Mouse (Mus musculus) gastrocnemius, postnatal 36 days (tissue): ENCODE measurements around the gene Cemip. TPM values are rescaled to one million over a fixed set of nuclear protein-coding genes. Genes with fewer than 3 reads are reported as not detected.

Source experiments
- DNase-seq, 2 experiments: peaks; one replicate each; pipeline ENCODE4 v3.0.0; 2022
- intact Hi-C: fragments of 180-260 bp; cut with DNase I; formaldehyde crosslinking; loops from one replicate; pipeline ENCODE4 v1.15.1; 2025
- total RNA-seq, 2 experiments: library from RNA; stranded (reverse); gene quantifications; 2 replicates each; pipeline ENCODE4 v1.2.3; 2021

Cemip gene
- total RNA-seq, 2 experiments from 2014 or later = 0.05 TPM; not detected in 1

GRCm38 (mm10) chr7:84100672-84101071 is 14.4 kb upstream of the Cemip start:
- no peak for DNase-seq
- intact Hi-C loops = no loop called here

GRCm38 (mm10) chr7:84098098-84098497 is 11.8 kb upstream of the Cemip start:
- intact Hi-C loops = no loop called here
- no peak for DNase-seq

- intact Hi-C loops = no loop called here
- no peak for DNase-seq
Observed at GRCm38 (mm10) chr7:84096501-84096900, 10.2 kb upstream of the Cemip start.

GRCm38 (mm10) chr7:84090793-84091192 is 4.5 kb upstream of the Cemip start:
- intact Hi-C loops = no loop called here
- no peak for DNase-seq

GRCm38 (mm10) chr7:84089777-84090176 is 3.5 kb upstream of the Cemip start:
- DNase-seq = no peak
- intact Hi-C loops = no loop called here

GRCm38 (mm10) chr7:84088971-84089370 is 2.7 kb upstream of the Cemip start:
- DNase-seq = peak; percentile 52 to 53
- intact Hi-C loops = no loop called here

- intact Hi-C loops = no loop called here
- DNase-seq = no peak
Observed at GRCm38 (mm10) chr7:84088191-84088590, 1.9 kb upstream of the Cemip start.

GRCm38 (mm10) chr7:84085049-84085945 is 1.0 kb downstream of the Cemip start:
- intact Hi-C loops = no loop called here
- peak in 1 of 2 experiments; percentile 33 for DNase-seq

- DNase-seq = no peak
- intact Hi-C loops = no loop called here
Observed at GRCm38 (mm10) chr7:84077257-84078013, 8.9 kb downstream of the Cemip start.

- intact Hi-C loops = no loop called here
- no peak for DNase-seq
Observed at GRCm38 (mm10) chr7:84074266-84074665, 12.0 kb downstream of the Cemip start.

GRCm38 (mm10) chr7:84073856-84074255 is 12.4 kb downstream of the Cemip start:
- intact Hi-C loops = no loop called here
- DNase-seq = no peak

GRCm38 (mm10) chr7:84068931-84069330 is 17.4 kb downstream of the Cemip start:
- DNase-seq = peak in 1 of 2 experiments; percentile 31
- intact Hi-C loops = no loop called here

- intact Hi-C loops = no loop called here
Observed at GRCm38 (mm10) chr7:84059799-84060198, 26.5 kb downstream of the Cemip start.

GRCm38 (mm10) chr7:84055961-84056629 is 30.2 kb downstream of the Cemip start:
- no peak for DNase-seq
- intact Hi-C loops = no loop called here

More at GRCm38 (mm10) chr7:84059799-84060198, 26.5 kb downstream of the Cemip start:
- no peak for DNase-seq

- intact Hi-C loops = no loop called here
- DNase-seq = no peak
Observed at GRCm38 (mm10) chr7:84053856-84054255, 32.4 kb downstream of the Cemip start.

GRCm38 (mm10) chr7:84051423-84051822 is 34.9 kb downstream of the Cemip start:
- intact Hi-C loops = no loop called here
- no peak for DNase-seq

GRCm38 (mm10) chr7:84045546-84045945 is 40.8 kb downstream of the Cemip start:
- intact Hi-C loops = no loop called here

GRCm38 (mm10) chr7:84044581-84045290 is 41.6 kb downstream of the Cemip start:
- intact Hi-C loops = no loop called here
- DNase-seq = no peak

More at GRCm38 (mm10) chr7:84045546-84045945, 40.8 kb downstream of the Cemip start:
- no peak for DNase-seq

GRCm38 (mm10) chr7:84042726-84043125 is 43.6 kb downstream of the Cemip start:
- intact Hi-C loops = no loop called here
- no peak for DNase-seq

- no peak for DNase-seq
- intact Hi-C loops = no loop called here
Observed at GRCm38 (mm10) chr7:84039856-84040522, 46.3 kb downstream of the Cemip start.
